Mouse (Mus musculus): ENCODE measurements around the gene Pias1.

- TF ChIP-seq POLR2A (IDR thresholded peaks at IDR 0.05; ENCODE audit: insufficient read depth, low read depth, low read length) (no peak), CTCF (IDR thresholded peaks at IDR 0.05; ENCODE audit: insufficient read depth, low read depth, low read length) (no peak)
Measured at GRCm38 (mm10) chr9:62857719-62858261, 129.9 kb downstream of the Pias1 start, which contains the start of gene Calml4.
